Mouse (Mus musculus) embryonic fibroblast, embryonic 13.5 days (primary cell): ENCODE measurements at regions not wholly inside any gene's neighbourhood (a gene's known extent, or its start where the extent isn't known, plus 50 kb on each side); places are given as distances from the start of the nearest gene placed in this dataset.

Experiments used
- H3K27ac ChIP-seq: 2 replicates; pipeline ENCODE4 v1.5.1; 2012; ENCODE audit warnings: low read length, control low read depth, inconsistent platforms; ENCODE audit not compliant: insufficient read depth
- H3K4me1 ChIP-seq: 2 replicates; pipeline ENCODE4 v1.6.1; 2011; ENCODE audit warnings: low read length; ENCODE audit not compliant: control insufficient read depth, insufficient read depth
- H3K4me3 ChIP-seq: 2 replicates; pipeline ENCODE4 v1.5.1; 2011; ENCODE audit warnings: mild to moderate bottlenecking, control low read depth, low read length; ENCODE audit not compliant: insufficient read depth
- CTCF ChIP-seq: IDR thresholded peaks from 2 replicates; pipeline ENCODE4 v1.5.1; 2011; ENCODE audit warnings: mild to moderate bottlenecking, control low read depth, low read length, moderate library complexity, borderline replicate concordance; ENCODE audit not compliant: insufficient read depth
- POLR2A ChIP-seq: IDR thresholded peaks from 2 replicates; pipeline ENCODE4 v1.6.1; 2011; ENCODE audit warnings: low read depth, mild to moderate bottlenecking, control low read depth, low read length, moderate library complexity

DNA sequence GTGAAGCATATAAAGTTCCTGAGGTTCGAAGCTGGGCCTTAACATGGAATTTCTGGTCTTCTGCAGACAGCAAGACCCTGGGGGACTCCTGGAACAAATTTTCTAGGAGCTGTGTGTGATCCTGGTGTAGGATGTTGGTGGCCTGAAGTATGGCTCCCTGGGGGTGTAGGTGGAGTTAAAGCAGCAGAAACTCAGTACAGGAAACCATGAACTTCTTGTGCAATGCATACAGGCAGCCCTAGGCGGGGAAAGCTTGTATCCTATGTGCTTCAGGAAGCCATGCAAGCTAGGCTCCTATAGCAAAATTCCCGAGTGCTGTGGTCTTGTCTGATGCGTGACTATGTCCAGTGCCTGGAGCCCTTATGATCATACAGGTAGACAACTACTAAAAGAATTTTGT, 129.8 kb upstream of the Ednrb start:
- no peak for TF ChIP-seq POLR2A
- no peak for TF ChIP-seq CTCF
- Histone ChIP-seq H3K4me1 (no peaks in the 10 kb centered on the region), H3K4me3 (no peak overlapping the region), H3K27ac (no peak overlapping the region)

DNA sequence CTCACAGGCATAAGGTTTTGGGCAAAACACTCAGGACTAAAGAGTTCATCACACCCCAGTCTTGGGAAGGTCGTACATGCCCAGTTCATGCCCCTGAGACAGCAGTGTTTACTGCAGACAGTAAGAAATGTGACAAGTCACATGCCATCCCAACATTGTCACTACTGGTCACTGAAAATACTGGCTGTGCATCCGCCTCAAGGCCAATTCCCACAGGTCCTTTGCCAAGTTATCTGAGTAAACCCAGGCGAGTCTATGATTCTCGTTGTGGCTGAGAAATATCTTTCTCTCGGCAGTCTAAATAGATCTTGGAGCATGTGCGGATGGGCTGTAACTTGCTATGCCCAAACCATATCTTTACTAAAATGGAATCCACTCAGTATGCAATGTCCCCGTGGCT, 128.9 kb upstream of the Ednrb start:
- Histone ChIP-seq H3K4me1 (no peaks in the 10 kb centered on the region), H3K4me3 (no peak overlapping the region), H3K27ac (no peak overlapping the region)
- TF ChIP-seq CTCF (no peak), POLR2A (no peak)

DNA sequence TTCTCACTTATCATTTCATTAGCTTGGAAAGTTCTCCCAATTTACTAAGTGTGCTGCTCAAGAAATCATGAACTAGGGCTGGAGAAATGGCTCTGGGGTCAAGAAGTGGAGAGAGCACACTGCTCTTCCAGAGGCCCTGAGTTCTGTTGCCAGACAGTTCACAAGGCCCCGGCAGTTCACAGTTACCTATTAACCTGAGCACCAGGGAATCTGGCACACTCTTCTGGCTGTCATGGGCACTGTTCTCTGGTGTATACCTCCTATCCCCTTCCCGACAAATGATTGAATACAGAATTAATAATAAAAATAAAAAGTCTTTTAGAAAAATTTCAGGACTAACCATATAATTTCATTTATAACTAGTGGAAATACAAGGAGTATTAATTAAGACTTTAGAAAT, 125.1 kb upstream of the Ednrb start:
- H3K4me3 ChIP-seq, result no peak overlapping the region
- H3K4me1 ChIP-seq, result no peaks in the 10 kb centered on the region
- TF ChIP-seq POLR2A (no peak), CTCF (no peak)
- no peak overlapping the region for H3K27ac ChIP-seq

DNA sequence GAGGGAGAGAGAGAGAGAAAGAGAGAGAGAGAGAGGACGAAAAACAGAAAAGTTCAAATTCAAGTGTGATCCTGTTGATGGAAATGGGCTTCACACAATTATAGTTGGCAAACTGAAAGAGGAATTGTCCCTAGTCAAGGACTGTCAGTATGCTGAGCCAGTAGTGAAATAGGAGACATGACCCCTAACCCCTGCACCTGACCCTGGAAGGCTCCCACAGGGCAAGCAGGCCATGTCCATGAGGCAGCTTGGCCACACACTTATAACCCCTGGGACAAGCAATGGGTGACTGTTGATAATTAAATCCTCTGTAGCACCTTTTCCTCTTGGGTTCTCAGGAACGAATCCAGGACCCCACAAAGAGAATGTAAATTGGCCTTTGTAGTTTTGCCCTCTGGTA, 122.1 kb upstream of the Ednrb start:
- H3K4me1 ChIP-seq, result no peaks in the 10 kb centered on the region
- TF ChIP-seq CTCF (no peak), POLR2A (no peak)
- H3K27ac ChIP-seq, result no peak overlapping the region
- no peak overlapping the region for H3K4me3 ChIP-seq

- H3K4me3 ChIP-seq, result no peak overlapping the region
- no peak for TF ChIP-seq CTCF
- H3K27ac ChIP-seq, result no peak overlapping the region
- no peaks in the 10 kb centered on the region for H3K4me1 ChIP-seq
Observed at GRCm38 (mm10) chr14:103962303-103962881, 118.2 kb upstream of the Ednrb start.

DNA sequence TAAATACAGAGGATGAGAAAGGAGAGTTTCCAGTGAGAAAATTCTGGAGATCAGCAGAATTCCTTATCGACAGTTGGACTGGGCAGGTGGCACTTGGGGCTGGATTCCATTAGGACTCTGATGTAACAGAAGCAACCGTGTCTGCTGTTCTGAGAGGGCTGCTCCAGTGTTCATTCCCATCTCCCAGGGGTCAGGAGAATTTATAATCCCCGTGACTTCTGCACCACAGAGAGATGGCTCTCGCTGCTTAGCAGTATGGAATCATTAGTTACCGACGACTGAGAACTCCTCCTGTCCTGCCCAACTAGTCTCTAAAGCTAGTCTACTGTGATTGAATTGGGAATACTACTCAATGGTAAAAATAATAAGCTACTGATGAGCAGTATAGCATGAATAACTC, 107.7 kb upstream of the Ednrb start:
- no peaks in the 10 kb centered on the region for H3K4me1 ChIP-seq
- H3K27ac ChIP-seq, result no peak overlapping the region
- no peak overlapping the region for H3K4me3 ChIP-seq
- TF ChIP-seq POLR2A (no peak), CTCF (no peak)

- Histone ChIP-seq H3K27ac (no peak overlapping the region), H3K4me3 (no peak overlapping the region)
- TF ChIP-seq POLR2A (no peak), CTCF (no peak)
Observed at GRCm38 (mm10) chr14:103949950-103950349, 105.7 kb upstream of the Ednrb start.

DNA sequence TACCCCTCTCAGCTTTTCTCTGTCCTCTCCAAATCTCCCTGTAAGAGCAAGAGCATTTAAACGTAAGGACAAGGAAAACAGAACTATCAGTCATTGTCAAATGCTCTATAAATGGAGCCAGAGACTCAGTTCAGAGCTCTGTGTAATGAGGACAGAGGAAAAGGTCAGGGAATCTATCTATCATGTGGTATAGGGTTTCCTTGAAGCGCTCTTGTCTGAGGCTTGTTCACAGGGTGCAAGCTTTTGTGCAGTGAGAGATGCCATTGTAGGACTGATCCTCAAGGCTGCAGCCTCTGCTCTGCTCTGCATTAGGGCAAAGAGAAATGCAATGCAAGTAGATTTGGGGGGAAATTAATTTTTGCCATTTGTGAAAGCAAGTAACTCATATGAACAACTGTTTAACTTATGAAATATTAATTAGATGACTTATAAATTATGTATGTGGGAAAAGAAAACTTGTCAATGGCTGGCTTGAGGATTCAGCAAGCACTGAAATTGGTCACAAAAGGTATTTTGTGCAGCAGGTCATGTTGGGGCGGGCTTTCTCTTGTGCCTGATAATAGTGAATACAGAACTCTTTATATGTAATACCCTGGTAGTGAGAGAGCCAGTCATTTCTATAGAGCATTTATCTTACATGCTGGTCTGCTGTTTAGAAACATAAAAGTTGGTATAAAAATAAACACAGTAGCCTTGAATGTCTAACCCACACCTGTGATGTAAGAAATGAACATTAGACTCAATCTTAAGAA, 104.0 kb upstream of the Ednrb start:
- Histone ChIP-seq H3K27ac (no peak overlapping the region), H3K4me3 (no peak overlapping the region), H3K4me1 (no peaks in the 10 kb centered on the region)
- no peak for TF ChIP-seq CTCF
- no peak for TF ChIP-seq POLR2A

More at GRCm38 (mm10) chr14:103949950-103950349, 105.7 kb upstream of the Ednrb start:
- H3K4me1 ChIP-seq, result no peaks in the 10 kb centered on the region

- no peak overlapping the region for H3K27ac ChIP-seq
- no peak overlapping the region for H3K4me3 ChIP-seq
- no peaks in the 10 kb centered on the region for H3K4me1 ChIP-seq
- TF ChIP-seq CTCF (no peak), POLR2A (no peak)
Observed at GRCm38 (mm10) chr14:103945753-103946152, 101.6 kb upstream of the Ednrb start.

- TF ChIP-seq POLR2A (no peak), CTCF (no peak)
- no peak overlapping the region for H3K4me3 ChIP-seq
- H3K4me1 ChIP-seq, result no peaks in the 10 kb centered on the region
- no peak overlapping the region for H3K27ac ChIP-seq
Observed at GRCm38 (mm10) chr14:103939867-103940266, 95.7 kb upstream of the Ednrb start.

DNA sequence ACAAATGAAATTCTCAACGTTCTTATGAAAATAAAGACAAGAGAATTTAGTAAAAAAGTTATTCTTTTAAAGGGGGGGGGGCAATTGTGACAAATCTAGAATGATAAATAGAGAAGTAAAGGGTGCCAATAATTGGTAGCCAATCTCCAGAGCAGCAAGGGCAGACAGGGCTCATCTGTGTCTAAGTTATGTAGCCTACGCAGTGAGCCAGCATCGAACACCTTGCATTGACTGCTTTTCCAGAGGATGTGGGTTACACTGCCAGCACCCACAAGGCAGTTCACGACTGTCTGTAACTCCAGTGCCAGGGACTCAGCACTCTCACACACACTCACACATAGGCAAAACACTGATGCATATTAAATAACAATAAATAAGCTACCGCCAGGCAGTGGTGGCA, 94.7 kb upstream of the Ednrb start:
- Histone ChIP-seq H3K27ac (no peak overlapping the region), H3K4me1 (no peaks in the 10 kb centered on the region)
- no peak for TF ChIP-seq POLR2A

More for the DNA sequence above, 94.7 kb upstream of the Ednrb start:
- H3K4me3 ChIP-seq, result no peak overlapping the region
